Mouse (Mus musculus) common myeloid progenitor, adult 5-6 weeks (primary cell): ENCODE results near the gene Vmn2r69. TPM values are rescaled to one million over a fixed set of nuclear protein-coding genes. Genes with fewer than 3 reads are reported as not detected.

Experiments
- ATAC-seq: replicated peaks from 2 replicates; pipeline ENCODE4 v1.8.0; 2016; ENCODE audit warnings: low read depth, mild to moderate bottlenecking, moderate TSS enrichment, inconsistent platforms; ENCODE audit not compliant: poor library complexity, severe bottlenecking
- total RNA-seq: library from RNA; stranded (forward); fragments of 200-1000, 187-1606 nt; gene quantifications from 2 replicates; pipeline ENCODE4 v1.2.3, GENCODE M21; 2017

The Vmn2r69 gene
- total RNA-seq, result not detected in 2 replicates

GRCm38 (mm10) chr7:85415820-85416219 lies at the start of gene Vmn2r69:
Gene Vmn2r69 (minus strand): TSS chr7:85415920.
- ATAC-seq, result no peak

Other genes starting within 250 kb of the Vmn2r69 start
- gene Vmn2r68, start 178.1 kb downstream of the Vmn2r69 start, total RNA-seq, result not detected in 2 replicates
- gene Vmn2r71, start 147.2 kb upstream of the Vmn2r69 start, total RNA-seq, result not detected in 2 replicates
- not detected in 2 replicates for gene Vmn2r70, start 153.3 kb upstream of the Vmn2r69 start, total RNA-seq